Mouse (Mus musculus): Measurements from ENCODE around the gene Daam1.
A peak's percentile ranks its signal among the peaks of the same experiment; 100 is the strongest.

Daam1 gene

DNA sequence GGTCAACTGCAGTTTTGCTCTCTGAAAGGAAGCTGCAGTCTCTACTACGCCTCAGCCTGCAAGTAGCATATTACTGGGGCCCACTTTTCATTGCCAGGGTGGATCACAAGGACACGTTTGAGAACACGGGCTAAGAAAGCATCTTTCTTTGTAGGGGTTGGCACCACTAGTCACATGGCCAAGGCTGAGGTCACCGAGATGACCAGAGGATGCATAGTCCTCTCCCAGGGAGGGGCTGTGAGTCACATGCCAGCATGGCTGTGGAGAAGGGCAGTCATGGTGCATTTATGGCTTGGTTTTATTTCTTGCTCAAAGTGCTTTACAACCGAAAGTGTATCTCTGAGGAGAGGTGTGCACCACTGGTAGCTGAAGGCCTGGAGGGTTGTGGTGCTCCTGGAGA, 67.4 kb downstream of the Daam1 start:
- no peak for DNase-seq (ENCODE audit: extremely low read depth, low read depth)

GRCm38 (mm10) chr12:71898666-71899520, 68.0 kb downstream of the Daam1 start:
- DNase-seq (ENCODE audit: extremely low read depth, low read depth): no peak

DNA sequence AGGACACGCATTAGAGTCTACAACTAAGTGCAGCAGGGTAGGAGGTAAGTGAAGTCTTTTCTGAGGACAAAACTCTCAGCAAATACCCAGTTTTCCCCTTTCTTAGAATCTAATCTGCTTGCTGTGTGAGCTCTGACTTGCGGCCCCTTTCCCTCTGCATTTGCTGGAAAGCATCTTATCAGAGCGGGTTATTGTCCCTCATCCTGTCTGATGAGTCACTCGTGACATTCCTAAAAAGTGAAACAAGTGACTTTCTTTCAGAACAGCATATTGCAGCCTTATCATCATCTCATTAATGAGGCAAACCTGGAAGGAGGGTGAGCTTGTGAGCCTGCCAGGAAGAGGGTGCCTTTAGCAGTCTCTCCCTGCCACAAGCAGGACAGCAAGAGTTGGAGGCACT, 68.7 kb downstream of the Daam1 start:
- DNase-seq (ENCODE audit: extremely low read depth, low read depth): no peak

DNA sequence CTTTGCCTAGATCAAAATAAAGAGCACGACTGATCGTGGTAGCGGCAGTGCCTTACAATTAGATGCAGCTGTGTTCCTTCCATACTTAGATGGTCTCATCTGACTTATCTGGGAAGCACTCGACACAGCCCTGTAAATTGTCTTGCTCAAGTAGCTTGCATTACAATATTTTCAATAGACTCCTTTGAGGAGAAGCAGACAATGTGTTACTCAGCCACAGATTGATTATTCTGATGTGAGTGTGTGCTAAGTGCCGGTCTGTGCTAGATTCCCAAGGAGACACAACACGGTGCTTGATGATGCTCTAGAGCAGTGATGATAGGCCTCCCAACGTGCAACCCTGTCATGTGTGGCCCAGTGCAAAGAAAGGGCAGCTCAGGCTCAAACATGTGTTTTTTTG, 70.3 kb downstream of the Daam1 start:
- DNase-seq (ENCODE audit: extremely low read depth, low read depth): no peak

DNA sequence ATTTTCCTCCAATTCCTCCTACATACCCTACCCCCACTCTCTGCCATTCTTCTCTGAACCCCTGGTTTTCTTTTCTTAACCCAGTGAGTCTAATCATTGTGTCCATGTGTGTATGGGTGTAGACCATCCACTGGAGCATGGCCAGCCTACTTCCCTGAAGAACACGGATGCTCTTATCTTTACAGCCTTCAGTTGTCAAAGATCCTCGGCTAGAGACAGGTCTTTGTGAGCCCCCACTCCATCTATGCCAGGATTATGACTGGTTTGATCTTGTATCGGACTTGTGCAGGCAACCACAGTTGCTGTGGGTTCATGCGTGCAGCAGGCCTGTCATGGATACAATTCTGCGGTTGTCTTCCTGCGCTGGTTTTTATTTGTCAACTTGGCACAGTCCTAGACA, 71.0 kb downstream of the Daam1 start:
- DNase-seq (ENCODE audit: extremely low read depth, low read depth): no peak

GRCm38 (mm10) chr12:71902317-71902716, 71.4 kb downstream of the Daam1 start:
- peak; percentile 30 for DNase-seq (ENCODE audit: extremely low read depth, low read depth)

GRCm38 (mm10) chr12:71903218-71903617, 72.3 kb downstream of the Daam1 start:
- no peak for DNase-seq (ENCODE audit: extremely low read depth, low read depth)

DNA sequence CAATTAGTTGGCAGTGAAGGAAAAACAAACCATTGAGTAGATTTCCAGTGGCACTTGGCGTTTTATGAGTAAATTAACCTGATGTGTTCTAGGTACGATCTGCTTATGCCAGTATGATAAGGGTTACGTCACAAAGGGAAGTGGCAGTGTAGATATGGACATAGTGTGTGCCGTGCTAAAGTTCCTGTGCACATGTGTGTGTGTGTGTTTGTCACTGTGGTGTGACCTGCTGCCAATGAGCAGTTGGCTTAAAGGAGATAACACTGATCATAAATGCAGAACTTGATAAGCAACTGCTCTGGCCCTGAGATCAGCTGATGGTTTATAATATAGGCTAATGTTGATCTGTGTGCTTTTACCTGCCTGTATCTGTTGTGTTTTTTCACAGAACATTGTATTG, 73.4 kb downstream of the Daam1 start:
- peak; percentile 34 for DNase-seq (ENCODE audit: extremely low read depth, low read depth)

DNA sequence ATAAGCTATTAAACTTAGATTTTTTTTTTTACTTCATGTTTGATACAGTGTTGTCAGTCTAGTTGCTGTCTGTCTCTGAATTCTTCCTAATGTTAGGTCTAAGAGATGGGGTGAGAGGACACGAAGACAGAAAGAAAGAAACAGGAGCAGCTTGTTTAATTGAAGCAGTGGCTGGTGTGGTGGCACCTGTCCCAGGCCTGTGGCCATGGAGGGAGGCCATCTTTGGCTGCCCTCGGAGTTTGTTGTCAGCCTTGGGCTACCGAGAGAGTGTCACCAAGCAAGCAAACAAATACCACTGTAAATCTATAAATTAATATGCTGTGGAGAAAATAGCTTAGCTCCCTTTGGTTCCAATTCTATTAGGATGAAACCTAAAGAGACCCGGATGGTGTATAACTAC, 74.0 kb downstream of the Daam1 start:
- DNase-seq (ENCODE audit: extremely low read depth, low read depth): no peak

GRCm38 (mm10) chr12:71905640-71906320, 74.9 kb downstream of the Daam1 start:
- no peak for DNase-seq (ENCODE audit: extremely low read depth, low read depth)

DNA sequence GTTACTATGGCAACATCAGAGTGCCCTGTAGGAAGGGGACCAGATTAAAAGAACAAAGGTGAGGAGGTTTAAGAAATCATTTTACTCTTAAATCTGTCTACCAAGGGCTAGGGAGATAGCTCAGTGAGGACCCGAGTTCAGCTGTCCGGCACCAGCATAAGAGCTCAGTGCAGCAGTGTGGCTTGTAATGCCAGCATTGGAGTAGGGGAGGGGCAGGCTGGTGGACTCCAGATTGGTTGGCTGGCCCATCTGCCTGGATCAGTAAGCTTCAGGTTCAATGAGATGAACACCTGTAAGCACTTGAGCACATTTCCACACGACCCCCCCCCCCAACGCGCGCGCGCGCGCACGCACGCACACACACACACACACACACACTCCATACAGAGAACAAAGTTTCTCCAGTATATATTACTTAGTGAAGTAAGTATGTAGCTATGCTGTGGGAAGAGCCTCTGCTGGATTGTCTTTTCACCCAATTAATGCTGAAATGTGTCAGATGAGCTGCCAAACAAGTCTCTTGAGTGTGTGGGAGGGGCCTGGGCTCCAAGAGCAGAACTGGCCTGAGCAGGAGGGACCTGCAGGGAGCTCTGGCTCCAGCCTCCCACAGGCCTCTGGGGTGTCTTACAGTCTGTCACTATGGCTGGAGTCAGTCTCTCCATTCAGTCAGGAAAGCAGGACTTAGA, 75.8 kb downstream of the Daam1 start:
- DNase-seq (ENCODE audit: extremely low read depth, low read depth): no peak

GRCm38 (mm10) chr12:71908984-71909383, 78.1 kb downstream of the Daam1 start:
- no peak for DNase-seq (ENCODE audit: extremely low read depth, low read depth)

DNA sequence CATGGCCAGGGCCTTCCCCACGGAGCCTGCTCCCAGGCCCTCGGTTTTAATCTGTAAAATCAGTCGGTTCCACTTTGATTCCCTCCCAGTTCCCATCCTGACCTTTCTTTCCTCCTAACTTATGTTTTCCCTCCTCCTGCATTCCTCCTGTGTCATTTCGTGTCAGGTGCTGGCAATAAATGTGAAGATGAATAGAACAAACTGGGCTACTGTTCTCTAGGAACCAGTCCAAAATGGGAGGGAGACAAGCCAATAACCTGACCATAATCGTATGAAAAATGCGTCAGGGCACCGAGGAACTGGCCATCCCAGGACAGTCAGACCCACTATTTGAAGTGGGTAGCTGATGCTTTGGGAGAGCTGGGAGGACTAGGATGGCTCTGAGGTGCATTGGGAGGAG, 79.4 kb downstream of the Daam1 start:
- no peak for DNase-seq (ENCODE audit: extremely low read depth, low read depth)

DNA sequence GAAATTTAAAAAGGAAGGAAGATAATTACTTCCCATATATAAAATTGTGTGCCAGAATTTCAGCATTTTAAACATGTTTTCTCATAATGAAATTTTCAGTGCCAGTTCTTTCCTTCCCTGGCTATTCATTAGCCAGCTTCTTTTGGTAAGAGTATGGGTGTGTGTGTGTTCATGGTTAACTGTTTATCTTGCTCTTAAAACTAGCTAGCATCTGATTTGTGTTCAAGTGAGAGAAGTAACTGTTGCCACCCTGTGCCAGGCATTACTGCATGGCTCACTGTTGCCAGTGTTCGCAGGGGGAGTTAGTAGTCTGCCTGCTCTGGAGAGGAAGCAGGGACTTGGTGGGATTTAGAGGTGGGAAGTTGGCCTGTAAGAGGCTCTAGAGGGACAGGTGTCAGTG, 81.4 kb downstream of the Daam1 start:
- DNase-seq (ENCODE audit: extremely low read depth, low read depth): no peak

DNA sequence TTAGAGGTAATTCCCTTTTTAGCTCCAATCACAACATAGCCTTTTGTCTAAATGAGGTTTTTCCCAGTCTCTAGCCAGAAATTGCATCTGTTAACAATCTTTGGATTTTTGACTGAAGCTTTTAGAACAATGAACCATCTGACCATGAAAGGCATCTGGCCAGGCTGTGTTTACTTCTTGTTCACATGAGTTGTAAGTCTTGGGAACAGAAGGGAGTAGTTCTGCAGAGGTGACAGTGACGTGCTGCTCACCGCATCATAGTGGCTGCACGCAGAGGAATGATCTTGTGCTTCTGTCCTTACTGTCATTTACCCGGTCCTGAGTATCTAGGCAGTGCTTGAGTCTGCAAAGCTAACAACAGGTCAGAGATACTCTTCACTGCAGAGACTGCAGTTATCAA, 88.3 kb downstream of the Daam1 start:
- no peak for DNase-seq (ENCODE audit: extremely low read depth, low read depth)

DNA sequence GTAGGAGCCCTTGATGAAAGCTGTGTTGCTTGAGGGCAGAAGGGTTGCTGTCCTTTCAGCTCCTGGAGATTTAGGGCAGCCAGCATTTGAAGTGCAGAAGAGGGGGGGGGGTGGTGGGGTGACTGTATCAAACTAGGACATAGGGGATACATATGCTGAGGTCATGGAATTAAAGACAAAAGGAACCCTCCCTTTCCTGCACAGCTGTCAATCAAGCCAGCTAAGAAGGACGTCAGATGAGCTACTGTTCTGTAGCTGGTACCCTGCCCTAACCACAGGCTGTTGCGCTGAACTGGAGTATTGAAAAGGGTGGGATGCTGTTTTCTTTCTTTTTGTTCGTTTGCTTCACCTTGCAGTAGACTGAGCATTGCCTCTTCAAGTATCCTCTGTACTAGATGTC, 89.1 kb downstream of the Daam1 start:
- DNase-seq (ENCODE audit: extremely low read depth, low read depth): no peak

DNA sequence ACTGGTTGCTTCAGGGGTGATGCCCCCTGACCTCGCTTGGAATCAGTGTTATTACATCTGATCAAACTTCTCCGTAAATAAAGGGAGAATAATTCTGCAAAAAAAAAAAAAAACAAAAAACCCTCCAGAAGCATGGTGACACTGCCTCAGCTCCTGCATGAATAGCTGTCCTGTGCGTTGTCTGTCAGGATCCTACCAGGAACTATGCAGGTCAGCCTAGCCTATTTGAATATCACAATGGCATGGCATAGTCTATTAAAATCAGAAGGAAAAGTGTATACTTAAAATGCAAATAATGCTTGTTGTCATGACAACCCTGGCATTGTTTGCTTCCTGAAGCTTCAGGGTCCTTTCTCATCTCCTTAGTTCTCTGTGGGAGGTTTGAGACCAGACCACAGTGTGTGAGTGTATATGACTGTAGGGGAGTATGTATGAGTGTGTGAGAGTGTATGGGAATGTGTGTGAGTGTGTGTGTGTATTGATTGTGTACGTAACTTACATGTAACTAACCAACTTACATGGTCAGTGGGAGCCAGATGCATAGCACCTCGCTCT, 92.0 kb downstream of the Daam1 start:
- no peak for DNase-seq (ENCODE audit: extremely low read depth, low read depth)

GRCm38 (mm10) chr12:71924978-71925529, 94.2 kb downstream of the Daam1 start:
- no peak for DNase-seq (ENCODE audit: extremely low read depth, low read depth)

DNA sequence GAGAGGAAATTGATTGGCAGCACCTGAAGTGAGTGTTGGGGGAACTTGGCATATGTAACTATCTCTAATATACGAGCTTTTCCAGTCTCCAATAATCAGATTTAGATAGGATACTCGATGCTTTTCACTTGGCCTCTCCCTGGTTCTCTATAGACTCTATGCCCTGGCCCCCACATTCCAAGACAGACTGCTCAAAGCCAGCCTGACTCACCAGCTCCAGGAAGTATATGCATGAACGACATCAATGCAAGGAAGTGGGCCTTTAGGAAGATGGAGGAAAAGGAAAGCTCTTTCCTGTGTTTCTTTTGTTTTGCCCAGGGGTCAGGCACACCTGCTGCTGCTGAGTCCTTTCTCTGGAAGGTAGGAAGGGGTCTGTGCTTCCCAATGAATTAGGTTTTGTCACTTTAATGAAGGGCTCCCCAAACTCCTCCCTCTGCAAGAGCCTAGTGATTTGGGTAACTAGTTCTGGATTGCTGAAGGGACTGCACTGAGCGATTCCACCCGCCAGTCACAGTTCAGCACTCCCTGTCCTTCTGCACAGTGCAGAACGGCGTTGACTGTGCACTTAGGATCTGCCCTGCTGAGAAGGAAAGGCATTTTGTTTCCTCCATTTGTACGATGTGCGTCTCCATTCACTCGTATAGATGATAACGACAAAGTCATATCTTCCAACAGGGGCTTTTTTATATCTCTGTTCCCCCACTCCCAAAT, 95.3 kb downstream of the Daam1 start:
- no peak for DNase-seq (ENCODE audit: extremely low read depth, low read depth)

DNA sequence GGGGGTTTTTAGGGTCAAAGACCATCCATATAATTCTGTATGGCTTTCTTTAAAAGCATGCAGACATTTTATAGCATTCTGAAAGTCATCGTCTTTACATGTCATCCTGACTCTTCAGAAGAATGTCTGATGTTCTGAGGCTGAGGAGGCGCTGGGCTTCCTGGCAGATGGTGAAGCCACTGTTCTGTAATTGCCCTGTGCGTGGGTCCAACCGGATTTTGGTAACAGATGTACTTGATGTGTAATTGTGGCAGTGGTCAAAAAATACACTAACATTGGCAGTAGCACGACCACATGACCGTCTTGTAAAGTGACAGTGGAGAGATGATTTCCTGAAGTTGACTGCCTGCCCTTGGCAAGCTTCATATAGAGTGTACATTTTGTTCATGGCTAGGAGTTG, 97.2 kb downstream of the Daam1 start:
- no peak for DNase-seq (ENCODE audit: extremely low read depth, low read depth)

GRCm38 (mm10) chr12:71929876-71930275, 99.0 kb downstream of the Daam1 start:
- no peak for DNase-seq (ENCODE audit: extremely low read depth, low read depth)

Measured in MEL-GATA-1-ER (cell line).